Mouse (Mus musculus) hematopoietic stem cell, adult 5-6 weeks (primary cell): Measurements from ENCODE around the gene Tbkbp1. TPM values are rescaled to one million over a fixed set of nuclear protein-coding genes. Genes with fewer than 3 reads are reported as not detected.

Experiments
- ATAC-seq, 2 experiments: fragments of 125-278 bp in 1 of 2; replicated peaks in 1 of 2; 2 replicates each; pipeline ENCODE4 v1.8.0; 2016 to 2017; ENCODE audit warnings: inconsistent platforms in 2 of 2, mild to moderate bottlenecking in 2 of 2, moderate number of reproducible peaks in 2 of 2, low read depth in 1 of 2, moderate TSS enrichment in 1 of 2; ENCODE audit not compliant: low FRiP score in 2 of 2, poor library complexity in 2 of 2, severe bottlenecking in 2 of 2, insufficient read depth in 1 of 2, low TSS enrichment in 1 of 2
- total RNA-seq: library from RNA; stranded (forward); fragments of 172-1452, 232-1000 nt; gene quantifications from 2 replicates; pipeline ENCODE4 v1.2.3, GENCODE M21; 2017

The Tbkbp1 gene
- total RNA-seq, 1 experiment from 2014 or later: 8.1 TPM

DNA sequence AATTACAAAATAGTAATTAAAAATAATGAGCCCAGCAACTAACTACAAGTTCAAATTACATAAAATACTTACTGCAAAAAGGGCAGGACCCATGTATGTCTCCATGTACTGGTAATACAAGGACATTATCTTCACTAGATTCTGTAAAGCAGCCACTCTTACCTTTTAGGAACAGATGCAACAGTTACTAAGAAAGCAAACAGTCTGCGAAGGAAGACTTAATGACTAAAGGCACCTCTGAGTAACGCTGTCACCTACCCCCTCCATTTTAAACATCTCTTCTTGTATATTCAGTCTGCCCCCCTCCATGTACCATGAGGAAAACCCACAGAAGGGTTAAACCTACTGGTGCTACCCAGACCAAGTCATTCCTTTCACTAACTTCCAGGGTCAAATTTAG lies 26.9 kb upstream of the Tbkbp1 start:
- ATAC-seq: no peak

- peak in 1 of 2 experiments; percentile 42; a peak in 1 of 4 replicates for ATAC-seq
Measured at GRCm38 (mm10) chr11:97176851-97177250, 25.6 kb upstream of the Tbkbp1 start.

- ATAC-seq: no peak
Measured at GRCm38 (mm10) chr11:97175499-97175898, 24.2 kb upstream of the Tbkbp1 start.

GRCm38 (mm10) chr11:97160341-97160740 lies 9.0 kb upstream of the Tbkbp1 start:
- ATAC-seq: no peak

DNA sequence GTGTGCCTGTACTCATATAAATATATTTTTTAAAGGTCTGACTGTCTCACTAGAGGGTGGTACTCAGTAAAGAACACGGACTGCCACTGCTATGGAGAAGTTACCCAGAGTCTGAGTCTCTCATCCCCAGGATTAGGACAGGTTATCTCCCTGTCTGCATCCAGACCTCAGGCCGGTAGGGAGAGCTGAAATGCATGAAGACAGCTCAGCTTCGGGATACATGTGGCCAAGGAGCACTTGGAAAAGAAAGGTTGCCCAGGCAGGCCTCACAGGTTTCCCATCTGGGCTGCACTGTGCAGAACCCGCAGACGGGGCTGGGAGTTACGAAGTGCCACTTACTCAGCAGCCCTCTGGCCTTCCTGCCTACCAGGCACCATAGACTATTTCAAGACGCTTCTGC lies 5.7 kb upstream of the Tbkbp1 start:
- no peak for ATAC-seq

DNA sequence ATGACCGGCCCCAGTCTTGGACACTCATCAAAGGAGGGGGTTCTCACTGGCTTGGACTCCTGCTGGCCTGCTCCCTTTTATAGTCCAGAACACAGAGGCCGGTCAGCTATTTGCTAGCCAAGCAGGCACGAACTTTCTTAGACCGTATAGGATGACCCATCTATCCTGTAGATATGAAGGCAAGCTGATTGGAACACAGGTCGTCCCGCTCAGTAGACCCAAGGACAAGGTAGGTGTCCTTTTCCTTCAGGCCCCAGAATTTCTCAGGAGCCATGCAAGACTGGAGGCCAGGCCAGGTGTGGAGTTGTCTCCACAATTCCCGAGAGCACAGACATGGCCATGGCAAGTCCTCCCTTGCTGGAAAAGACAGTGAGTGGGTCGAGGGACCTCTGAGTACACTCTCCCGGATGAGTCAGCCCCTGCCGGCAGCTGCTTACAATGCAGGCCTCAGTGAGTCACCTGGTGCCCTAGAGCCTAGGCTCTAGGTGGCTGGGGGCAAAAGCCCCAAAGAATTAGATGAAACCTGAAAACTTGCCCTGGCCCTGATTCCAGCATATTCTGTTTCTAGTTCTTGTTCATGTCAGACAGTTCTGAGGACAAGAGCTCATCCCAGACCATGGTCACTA lies 1.5 kb upstream of the Tbkbp1 start:
- ATAC-seq: no peak

DNA sequence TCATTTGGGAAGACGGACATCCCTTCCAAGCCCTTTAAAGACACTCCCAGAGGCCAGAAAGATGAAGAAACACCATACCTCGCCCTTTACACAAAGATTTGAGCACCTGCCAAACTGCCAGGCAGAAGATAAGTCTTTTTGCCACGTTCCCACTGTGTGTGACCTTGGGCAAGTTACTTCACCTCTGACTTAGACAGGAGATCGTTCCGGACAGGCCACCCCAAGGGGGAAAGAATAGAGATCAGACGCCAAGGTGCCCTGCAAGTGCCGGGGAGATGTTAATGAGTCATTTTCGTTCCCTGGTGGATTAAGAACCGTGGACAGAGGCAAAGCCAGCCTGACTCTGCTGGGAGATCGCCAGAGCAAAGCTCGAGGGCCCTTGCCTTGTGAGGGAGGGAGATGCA lies 730 bp upstream of the Tbkbp1 start:
- ATAC-seq: no peak

DNA sequence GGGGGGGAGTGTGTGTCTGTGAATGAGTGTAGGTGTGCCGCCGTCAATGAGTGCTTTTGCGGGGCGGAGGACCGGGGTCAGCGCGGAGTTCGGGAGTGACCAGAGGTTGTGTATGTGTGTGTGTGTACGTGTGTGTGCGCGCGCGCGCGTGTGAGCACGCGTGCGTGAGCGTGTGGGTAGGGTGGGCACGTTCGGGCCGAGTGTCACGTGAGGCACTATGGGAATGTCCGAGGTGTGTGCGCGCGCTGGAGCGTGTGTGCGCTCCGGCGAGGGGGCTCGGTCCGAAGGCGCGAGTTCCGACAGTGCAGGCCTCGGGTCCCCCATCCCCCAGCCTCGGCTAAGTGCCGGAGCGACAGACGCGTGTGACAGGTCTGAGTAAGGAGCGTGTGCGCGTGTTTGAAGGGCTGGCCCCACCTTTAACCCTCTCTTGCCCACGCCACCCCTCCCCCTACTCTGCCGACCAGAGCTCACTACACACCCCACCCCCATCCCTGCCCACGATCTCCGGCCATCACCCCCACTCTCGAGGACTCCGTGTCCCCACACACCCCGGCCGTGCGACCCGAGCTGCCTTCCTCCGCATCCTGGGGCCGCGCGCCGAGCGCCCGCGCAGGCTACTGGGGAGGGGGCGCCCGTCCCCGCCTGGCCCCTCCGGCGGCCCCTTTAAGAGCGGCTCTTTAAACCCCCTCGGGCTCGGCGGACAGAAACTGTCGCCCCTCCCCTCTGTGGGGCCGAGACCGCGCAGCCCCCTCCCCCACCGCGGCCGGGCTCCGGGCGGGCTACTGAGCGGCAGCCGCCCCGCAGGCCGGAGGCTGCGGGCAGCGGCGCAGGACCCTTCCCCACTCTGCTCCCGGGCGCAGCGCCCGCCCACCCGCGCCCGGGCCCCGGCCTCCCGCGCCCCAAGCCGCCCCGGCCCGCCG lies 624 bp downstream of the Tbkbp1 start:
- ATAC-seq: peak; percentile 25 to 34; a peak in 2 of 4 replicates

DNA sequence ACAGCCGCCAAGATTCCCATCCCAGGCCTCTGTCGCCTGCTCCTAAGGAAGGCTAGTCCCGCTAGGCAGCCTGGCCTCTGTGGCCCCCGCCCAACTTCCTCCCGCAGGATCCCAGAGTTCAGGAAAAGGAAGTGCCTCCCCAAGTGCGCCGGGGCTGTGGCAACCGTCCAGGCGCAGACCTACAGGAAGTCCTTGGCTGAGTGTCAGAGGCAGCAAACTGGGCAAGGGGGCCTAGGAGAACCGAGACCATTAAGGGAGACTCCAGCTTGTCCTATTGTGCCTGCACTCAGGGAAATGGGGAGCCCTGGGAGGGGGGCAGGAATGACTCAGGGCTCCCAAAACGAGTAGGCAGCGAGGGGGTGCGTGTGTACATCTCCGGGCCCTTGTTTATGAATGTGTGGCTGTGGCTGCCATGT lies 1.3 kb downstream of the Tbkbp1 start:
- ATAC-seq: peak; percentile 39 to 56

GRCm38 (mm10) chr11:97149026-97149425 lies 2.3 kb downstream of the Tbkbp1 start:
- ATAC-seq: no peak

DNA sequence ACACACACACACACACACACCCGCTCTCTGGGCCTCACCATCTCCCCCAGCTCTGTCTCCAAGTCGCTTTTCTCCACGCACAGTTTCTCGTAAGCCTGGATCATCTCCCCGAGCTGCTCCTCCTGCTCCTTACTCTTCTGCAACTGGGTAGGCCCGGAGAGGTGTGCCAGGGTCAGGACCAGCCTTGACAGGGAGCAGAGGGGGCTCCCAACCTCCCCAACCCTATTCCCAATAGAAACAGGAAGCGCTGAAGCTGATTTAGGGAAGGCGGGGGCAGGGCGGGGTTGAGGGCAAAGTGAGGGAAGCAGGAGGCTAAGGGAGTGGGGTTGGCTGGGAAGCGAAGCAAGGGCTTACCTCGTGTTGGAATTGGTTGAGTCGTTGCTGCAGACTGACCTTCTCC lies 2.7 kb downstream of the Tbkbp1 start:
- ATAC-seq: no peak

- ATAC-seq: no peak
Measured at GRCm38 (mm10) chr11:97147333-97147732, 4.0 kb downstream of the Tbkbp1 start.

- no peak for ATAC-seq
Measured at GRCm38 (mm10) chr11:97146724-97147123, 4.6 kb downstream of the Tbkbp1 start.

DNA sequence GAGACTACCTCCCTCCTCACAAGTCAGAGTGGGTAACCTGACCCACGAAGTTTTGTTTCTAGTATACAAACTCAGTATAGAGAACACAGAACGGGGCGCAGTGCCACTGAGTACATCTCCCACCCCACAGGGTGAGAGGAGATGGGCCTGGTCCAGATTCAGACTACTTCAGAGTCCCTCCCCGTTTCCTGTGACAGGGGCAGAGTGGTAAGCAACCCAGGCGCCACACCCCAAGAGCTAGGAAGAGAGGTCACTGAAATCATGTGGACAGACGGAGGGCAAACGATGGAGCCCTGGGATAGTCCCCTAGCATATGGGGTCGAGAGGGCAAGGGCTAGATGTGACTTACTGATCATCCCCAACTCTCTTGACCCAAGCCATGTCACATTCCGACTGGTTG lies 5.3 kb downstream of the Tbkbp1 start:
- ATAC-seq: no peak

DNA sequence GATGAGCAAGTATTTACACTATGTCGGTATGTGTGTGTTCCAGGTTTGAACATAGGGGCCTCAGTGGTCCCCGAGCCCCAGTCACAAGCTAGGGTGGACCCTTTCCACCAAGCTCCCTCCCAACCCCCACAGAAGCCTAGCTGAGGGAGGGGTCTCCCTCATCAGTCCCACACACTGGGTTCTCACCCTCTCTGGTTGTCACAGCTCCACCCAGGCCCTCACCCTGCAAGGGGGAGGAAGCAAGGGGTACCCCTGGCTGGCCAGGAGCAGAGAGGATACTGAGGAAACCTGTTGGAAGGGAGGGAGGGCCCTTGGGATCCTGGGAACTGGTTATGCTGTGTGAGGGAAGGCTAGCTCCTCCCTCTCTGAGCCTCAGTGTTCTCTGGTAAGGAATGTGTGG lies 6.0 kb downstream of the Tbkbp1 start:
- no peak for ATAC-seq

DNA sequence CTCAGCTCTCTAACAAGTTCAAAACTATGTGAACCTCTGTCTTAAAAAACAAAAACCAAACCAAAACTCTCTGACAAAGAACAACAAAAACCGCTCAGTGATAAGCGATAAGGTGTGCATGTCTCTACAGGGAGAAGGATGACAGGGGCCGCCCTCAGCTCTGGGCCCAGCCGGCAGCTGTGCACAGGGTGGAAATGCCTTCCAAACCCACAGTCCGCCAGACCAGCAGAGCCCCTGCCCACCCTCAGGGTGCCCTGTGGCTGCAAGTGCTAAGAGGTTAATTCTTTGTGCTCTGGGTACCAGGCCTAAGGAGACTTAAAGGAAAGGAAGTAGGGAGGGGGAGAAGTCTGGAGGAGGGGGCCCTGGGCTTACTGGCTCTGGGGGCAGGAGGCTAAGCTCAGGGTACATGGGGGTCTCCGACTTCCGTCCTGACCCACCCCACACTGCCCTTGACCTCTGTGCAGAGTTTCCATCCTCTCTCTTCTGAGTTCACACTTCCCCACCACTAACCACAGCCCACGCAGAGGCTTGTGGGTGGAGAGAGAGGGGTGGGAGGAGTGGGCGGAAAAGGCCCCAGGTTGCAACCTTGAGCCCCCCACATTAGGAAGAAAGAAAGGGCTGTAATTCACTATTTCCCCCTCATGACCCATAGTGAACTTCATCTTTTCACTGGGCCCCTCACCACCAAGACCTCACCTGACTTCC lies 7.9 kb downstream of the Tbkbp1 start:
- peak in 1 of 2 experiments; percentile 12; a peak in 2 of 4 replicates for ATAC-seq

DNA sequence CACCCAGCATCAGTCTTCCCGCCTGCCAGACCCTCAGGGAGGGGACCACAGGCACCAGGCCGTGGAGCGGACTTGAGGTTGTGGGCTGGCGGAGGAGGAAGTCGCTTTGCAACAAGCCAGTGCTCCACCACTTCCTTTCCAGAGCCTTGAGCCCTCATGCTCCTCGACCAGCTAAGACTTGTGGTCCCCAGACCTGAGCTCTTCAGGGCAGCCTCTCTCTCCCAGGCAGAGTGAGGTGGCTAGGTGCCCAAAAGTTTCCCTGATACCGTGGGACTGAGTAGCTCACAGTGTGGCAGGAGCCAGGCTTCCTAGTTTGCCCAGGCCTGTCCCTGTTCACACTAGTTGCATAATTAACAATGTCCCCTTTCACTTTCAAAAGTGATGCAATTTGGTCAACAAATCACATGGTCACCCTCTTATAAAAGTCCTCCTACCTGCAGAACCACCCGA lies 9.1 kb downstream of the Tbkbp1 start:
- ATAC-seq: peak; percentile 86 to 91

GRCm38 (mm10) chr11:97140811-97141210 lies 10.5 kb downstream of the Tbkbp1 start:
- ATAC-seq: no peak
